Mouse (Mus musculus) large intestine, adult 2 months (tissue): ENCODE results near the gene Cops9. TPM values are rescaled to one million over a fixed set of nuclear protein-coding genes. Genes with fewer than 3 reads are reported as not detected.

Experiments
- DNase-seq: peaks from one replicate; pipeline ENCODE4 v3.0.0-alpha.2; 2012; ENCODE audit warnings: low read depth, low spot score
- WGBS: fragments of 180-500 bp; shearing (Covaris S2); methylation state at CpG from one replicate; pipeline ENCODE4 v1.1.7; 2018; 5-methylcytosine and 5-hydroxymethylcytosine counted together
- polyA plus RNA-seq: library from polyadenylated mRNA; depleted of rRNA; stranded (reverse); fragments of >200 nt; gene quantifications from 2 replicates; pipeline ENCODE4 v1.2.3, GENCODE M21; 2012; rRNA removed

The Cops9 gene
- polyA plus RNA-seq, 1 experiment: 129 TPM

- no peak for DNase-seq
These were observed 27.3 kb downstream of the Cops9 start for GRCm38 (mm10) chr1:92614516-92614915.

GRCm38 (mm10) chr1:92613175-92613574 lies 28.6 kb downstream of the Cops9 start:
- WGBS: 37% methylated on average over 4 of the region's 4 CpGs
- no peak for DNase-seq

More at GRCm38 (mm10) chr1:92614516-92614915, 27.3 kb downstream of the Cops9 start:
- 2% methylated on average over 1 of the region's 1 CpGs for WGBS

DNA sequence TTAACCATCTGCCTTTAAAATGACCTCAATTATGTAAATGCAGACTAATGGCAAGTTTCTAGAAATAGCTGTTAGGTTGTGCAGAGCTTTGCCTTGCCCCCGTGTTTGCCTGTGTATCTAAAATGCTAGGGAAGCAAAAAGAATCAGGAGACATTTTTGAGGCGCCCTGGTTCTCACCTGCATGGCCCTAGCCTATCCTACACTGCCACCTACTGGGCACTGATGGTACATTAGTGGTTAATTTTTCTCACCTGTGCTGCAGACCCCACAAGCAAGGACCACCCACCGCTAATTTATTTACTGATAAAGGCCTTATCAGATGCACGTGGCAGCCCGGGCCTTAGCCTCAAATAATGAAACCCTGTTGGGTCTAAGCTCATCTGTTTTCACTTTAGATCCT lies 30.8 kb downstream of the Cops9 start:
- 3% methylated on average over 5 of the region's 5 CpGs for WGBS

GRCm38 (mm10) chr1:92607711-92608110 lies 34.1 kb downstream of the Cops9 start:
- DNase-seq: no peak
- 69% methylated on average over 4 of the region's 4 CpGs for WGBS

More for the DNA sequence above, 30.8 kb downstream of the Cops9 start:
- peak; percentile 4 for DNase-seq

GRCm38 (mm10) chr1:92605482-92605881 lies 36.3 kb downstream of the Cops9 start, which contains the start of gene Olfr1410:
Olfr1410 (plus strand) TSS chr1:92605782.
- 81% methylated on average over 1 of the region's 1 CpGs for WGBS

DNA sequence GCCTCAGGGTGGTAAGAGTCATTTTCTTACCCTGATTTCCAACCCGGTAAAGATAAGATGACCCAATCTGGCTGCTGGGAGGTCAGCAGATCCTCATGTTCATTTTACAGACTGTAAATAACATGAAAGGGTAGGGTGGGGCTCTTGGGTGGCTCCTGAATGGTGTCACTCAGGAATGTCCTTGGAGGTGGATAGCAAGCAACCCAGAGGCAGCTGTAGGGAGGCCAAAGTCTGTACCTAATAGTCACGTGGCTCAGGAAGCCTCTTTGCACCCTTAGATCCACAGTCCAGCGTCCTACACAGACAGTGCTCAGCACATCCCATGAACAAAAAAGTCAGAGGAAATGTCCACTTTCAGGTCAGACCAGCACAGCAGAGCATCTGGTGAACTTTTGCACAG lies 45.8 kb downstream of the Cops9 start:
- WGBS: 38% methylated on average over 3 of the region's 3 CpGs
- no peak for DNase-seq

More at GRCm38 (mm10) chr1:92605482-92605881, 36.3 kb downstream of the Cops9 start, which contains the start of gene Olfr1410:
- DNase-seq: no peak

DNA sequence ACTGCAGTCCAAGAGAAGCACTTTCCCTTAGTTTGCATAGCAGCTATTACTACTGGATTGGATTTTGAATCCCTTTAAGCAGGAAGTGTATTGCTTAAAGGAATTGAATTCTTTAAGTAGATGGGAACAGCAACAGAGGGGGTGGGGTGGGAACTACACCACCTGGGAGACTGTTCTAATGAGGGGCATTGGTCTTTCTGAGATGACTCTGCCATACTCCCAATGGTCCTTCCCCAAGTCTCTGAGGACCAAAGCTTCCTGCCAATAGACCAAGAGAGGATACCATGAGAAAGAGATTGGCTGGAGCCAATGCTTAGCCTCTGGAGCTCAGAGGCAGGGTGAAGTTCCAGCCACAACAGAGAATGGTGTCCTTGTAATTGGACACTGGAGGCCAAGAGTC lies 47.7 kb downstream of the Cops9 start, which contains the start of gene Olfr1411:
Gene Olfr1411 (plus strand): TSS at position 301 of the 400 bp plus-strand sequence.
- DNase-seq: no peak

Other genes starting within 250 kb of the Cops9 start
- gene Ndufa10, start 168.1 kb downstream of the Cops9 start, polyA plus RNA-seq: 130 and 142 TPM in 2 replicates
- not detected in 2 replicates for gene Olfr1416, start 156.9 kb downstream of the Cops9 start, polyA plus RNA-seq
- not detected in 2 replicates for gene Olfr1415, start 145.9 kb downstream of the Cops9 start, polyA plus RNA-seq
- not detected in 2 replicates for gene Olfr1414, start 123.3 kb downstream of the Cops9 start, polyA plus RNA-seq
- not detected in 2 replicates for gene Olfr1413, start 70.7 kb downstream of the Cops9 start, polyA plus RNA-seq
- gene Olfr1412, start 56.2 kb downstream of the Cops9 start, polyA plus RNA-seq: not detected in 2 replicates
- gene Olfr1411, start 47.6 kb downstream of the Cops9 start, polyA plus RNA-seq: not detected in 2 replicates
- not detected in 2 replicates for gene Olfr1410, start 36.2 kb downstream of the Cops9 start, polyA plus RNA-seq
- gene Olfr12, start 24.2 kb downstream of the Cops9 start, polyA plus RNA-seq: not detected in 2 replicates
- 0.19 and 0.38 TPM in 2 replicates for gene Otos, start 6.9 kb upstream of the Cops9 start, polyA plus RNA-seq
- 6.8 and 7.5 TPM in 2 replicates for gene Gpc1, start 189.7 kb upstream of the Cops9 start, polyA plus RNA-seq